Mouse (Mus musculus): ENCODE results near the gene Gbe1.

DNA sequence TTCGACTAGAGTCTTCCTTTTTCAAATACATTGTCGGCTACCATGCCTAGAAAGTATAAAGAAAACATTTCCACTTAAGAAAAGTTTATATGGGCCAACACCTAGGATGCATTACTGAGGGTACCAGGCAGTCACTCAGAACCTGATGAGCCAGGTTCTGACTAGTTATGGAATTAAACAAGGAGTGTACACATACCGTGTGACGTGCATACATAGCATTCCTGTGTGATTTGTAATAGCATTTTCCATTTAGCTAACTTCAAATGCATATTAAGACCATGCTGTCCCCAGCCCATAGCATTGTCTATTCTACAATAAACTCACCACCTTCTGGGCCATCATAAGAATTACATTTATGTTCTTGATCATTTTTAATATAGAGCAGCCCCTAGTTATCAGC is 210.5 kb downstream of the Gbe1 start:
- TF ChIP-seq POLR2A (IDR thresholded peaks at IDR 0.05; ENCODE audit: control insufficient read depth, low read depth, low read length) (no peak), CTCF (IDR thresholded peaks at IDR 0.05; ENCODE audit: control insufficient read depth, insufficient read depth, insufficient replicate concordance, low read depth, low read length) (no peak)
